Mouse (Mus musculus) myocyte (in vitro differentiated cells): Measurements from ENCODE around the gene Rpl6.

Experiments
- CEBPB ChIP-seq: IDR thresholded peaks from 2 replicates; pipeline ENCODE4 v1.6.1; 2011; ENCODE audit warnings: mild to moderate bottlenecking, moderate library complexity; ENCODE audit not compliant: poor library complexity, insufficient read depth, severe bottlenecking
- E2F4 ChIP-seq: IDR thresholded peaks from one replicate; pipeline ENCODE4 v1.6.1; 2011; ENCODE audit warnings: mild to moderate bottlenecking, control low read depth, moderate library complexity; ENCODE audit not compliant: insufficient read depth
- MYOG ChIP-seq, 3 experiments: IDR thresholded peaks; one replicate each; pipeline ENCODE4 v1.6.1; 2011; ENCODE audit warnings: control low read depth in 2 of 3, low read depth in 2 of 3, mild to moderate bottlenecking in 2 of 3; ENCODE audit not compliant: insufficient read length in 2 of 3, control insufficient read depth in 1 of 3, insufficient read depth in 1 of 3

DNA sequence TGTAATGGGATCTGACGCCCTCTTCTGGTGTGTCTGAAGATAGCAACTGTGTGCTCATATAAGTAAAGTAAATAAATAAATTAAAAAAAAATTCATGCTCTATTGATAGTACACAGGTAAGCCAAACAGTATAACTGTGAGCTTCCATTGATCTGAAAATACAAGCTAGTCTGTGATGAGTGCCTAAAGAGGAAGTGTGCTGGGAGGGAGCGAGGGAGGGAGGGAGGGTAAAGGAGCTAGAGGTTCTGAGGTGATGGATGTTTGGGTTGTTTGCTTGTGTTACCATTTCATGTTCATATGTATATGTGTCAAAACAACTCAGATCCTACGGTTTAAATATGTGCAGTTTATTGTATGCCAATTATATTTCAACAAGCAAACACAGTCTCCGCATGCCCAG lies 22.6 kb downstream of the Rpl6 start:
- TF ChIP-seq MYOG (IDR thresholded peaks at IDR 0.05; ENCODE audit: control insufficient read depth in 1 of 3, insufficient read depth in 1 of 3, insufficient read length in 2 of 3, low read depth in 2 of 3) (no peak), E2F4 (no peak), CEBPB (no peak)
